Mouse (Mus musculus) liver, embryonic 14.5 days (tissue): ENCODE results near the gene Srarp. TPM values are rescaled to one million over a fixed set of nuclear protein-coding genes. Genes with fewer than 3 reads are reported as not detected.

Experiments
- ATAC-seq: fragments of 200-750 bp; cut with Nextera tagmentation; 2 replicates; pipeline ENCODE4 v1.8.0; 2017; ENCODE audit warnings: moderate number of reproducible peaks, mild to moderate bottlenecking, moderate library complexity; ENCODE audit not compliant: insufficient read depth
- DNase-seq, 3 experiments: peaks; one replicate each; pipeline ENCODE4 v3.0.0-alpha.2; 2012 to 2013; ENCODE audit warnings: low read depth in 3 of 3, low spot score in 3 of 3
- H3K27ac ChIP-seq: fragments of 300-500 bp; sonication (generic); 2 replicates; pipeline ENCODE4 v1.5.1; 2014; ENCODE audit warnings: moderate library complexity, mild to moderate bottlenecking, control low read depth, inconsistent platforms
- H3K27me3 ChIP-seq: fragments of 300-500 bp; sonication (generic); 2 replicates; pipeline ENCODE4 v1.6.1; 2014; ENCODE audit warnings: mild to moderate bottlenecking, low read length, moderate library complexity; ENCODE audit not compliant: control insufficient read depth, insufficient read depth
- H3K36me3 ChIP-seq: fragments of 300-500 bp; sonication (generic); replicated peaks from 2 replicates; pipeline ENCODE4 v1.6.1; 2014; ENCODE audit warnings: low read depth; ENCODE audit not compliant: control insufficient read depth, insufficient read depth
- H3K4me1 ChIP-seq, 2 experiments: fragments of 200-500 bp in 1 of 2; fragments of 300-500 bp in 1 of 2; sonication (generic) in 1 of 2; replicated peaks; 2 replicates each; pipeline ENCODE4 v1.6.1; 2012 to 2014; ENCODE audit warnings: antibody characterized with exemption in 1 of 2, inconsistent platforms in 1 of 2, low read length in 1 of 2; ENCODE audit not compliant: control insufficient read depth in 2 of 2, insufficient read depth in 2 of 2
- H3K4me2 ChIP-seq: fragments of 300-500 bp; sonication (generic); 2 replicates; pipeline ENCODE4 v1.6.1; 2014; ENCODE audit warnings: low read depth, mild to moderate bottlenecking, control low read depth, moderate library complexity
- H3K4me3 ChIP-seq, 2 experiments: fragments of 200-500 bp in 1 of 2; fragments of 300-500 bp in 1 of 2; sonication (generic) in 1 of 2; 2 replicates each; pipeline ENCODE4 v1.5.1; 2012 to 2014; ENCODE audit warnings: low read depth in 2 of 2, low read length in 2 of 2, mild to moderate bottlenecking in 2 of 2, control low read depth in 1 of 2, inconsistent platforms in 1 of 2, moderate library complexity in 1 of 2; ENCODE audit not compliant: insufficient read depth in 1 of 2
- H3K9ac ChIP-seq: fragments of 300-500 bp; sonication (generic); replicated peaks from 2 replicates; pipeline ENCODE4 v1.6.1; 2014; ENCODE audit warnings: mild to moderate bottlenecking, control low read depth, moderate library complexity
- H3K9me3 ChIP-seq: fragments of 300-500 bp; sonication (generic); 2 replicates; pipeline ENCODE4 v1.6.1; 2016; ENCODE audit warnings: low read length, mixed read lengths; ENCODE audit not compliant: control insufficient read depth
- CTCF ChIP-seq: IDR thresholded peaks from 2 replicates; pipeline ENCODE4 v1.5.1; 2016; ENCODE audit warnings: antibody characterized with exemption, low read depth, control low read depth
- EP300 ChIP-seq: IDR thresholded peaks from 2 replicates; pipeline ENCODE4 v1.6.1; 2016; ENCODE audit warnings: antibody characterized with exemption, low read depth
- WGBS: fragments of 180-500 bp; shearing (Covaris S2); extraction: QIAGEN DNeasy Blood & Tissue Kit; methylation state at CpG from one replicate; pipeline ENCODE4 v1.1.7; 2014; ENCODE audit not compliant: insufficient replicate concordance; 5-methylcytosine and 5-hydroxymethylcytosine counted together
- polyA plus RNA-seq, 2 experiments: library from polyadenylated mRNA; depleted of rRNA in 1 of 2; stranded (reverse) in 1 of 2; unstranded in 1 of 2; fragments of >200 nt; fragmentation: Nextera tagmentation in 1 of 2; extraction: Ambion mirVana in 1 of 2; gene quantifications; 2 replicates each; pipeline versions ENCODE4 v1.2.1 to v1.2.3; 2012 to 2014

Srarp gene
- polyA plus RNA-seq, 2 experiments: not detected

GRCm38 (mm10) chr4:141463472-141463871, 27.6 kb upstream of the Srarp start:
- WGBS: 69% methylated on average over 14 of the region's 14 CpGs
- Histone ChIP-seq H3K36me3 (peaks cover 25% of the 10 kb centered on the region), H3K9me3 (no peaks in the 10 kb centered on the region), H3K27me3 (no peaks in the 10 kb centered on the region), H3K4me2 (no peak overlapping the region), H3K9ac (no peak overlapping the region), H3K4me3 (no peak overlapping the region), H3K4me1 (no peaks in the 10 kb centered on the region), H3K27ac (no peak overlapping the region)
- DNase-seq: no peak
- TF ChIP-seq EP300: no peak
- TF ChIP-seq CTCF: no peak
- no peak for ATAC-seq

GRCm38 (mm10) chr4:141461576-141461975, 25.7 kb upstream of the Srarp start:
- H3K27ac ChIP-seq: no peak overlapping the region
- no peak overlapping the region for H3K4me2 ChIP-seq
- DNase-seq (no peak), ATAC-seq (no peak)
- H3K36me3 ChIP-seq: peaks cover 15% of the 10 kb centered on the region
- no peaks in the 10 kb centered on the region for H3K9me3 ChIP-seq
- H3K27me3 ChIP-seq: no peaks in the 10 kb centered on the region
- TF ChIP-seq EP300 (no peak), CTCF (no peak)
- no peak overlapping the region for H3K4me3 ChIP-seq
- H3K9ac ChIP-seq: no peak overlapping the region
- WGBS: 85% methylated on average over 12 of the region's 12 CpGs
- H3K4me1 ChIP-seq: no peaks in the 10 kb centered on the region

GRCm38 (mm10) chr4:141461088-141461487, 25.2 kb upstream of the Srarp start:
- Histone ChIP-seq H3K9me3 (no peaks in the 10 kb centered on the region), H3K4me2 (no peak overlapping the region), H3K4me1 (no peaks in the 10 kb centered on the region), H3K4me3 (no peak overlapping the region), H3K36me3 (peaks cover 11% of the 10 kb centered on the region), H3K27ac (no peak overlapping the region), H3K27me3 (no peaks in the 10 kb centered on the region), H3K9ac (no peak overlapping the region)
- 70% methylated on average over 12 of the region's 12 CpGs for WGBS
- ATAC-seq: no peak
- no peak for DNase-seq
- TF ChIP-seq EP300 (no peak), CTCF (no peak)

GRCm38 (mm10) chr4:141460481-141460880, 24.6 kb upstream of the Srarp start:
- DNase-seq (no peak), ATAC-seq (no peak)
- Histone ChIP-seq H3K4me1 (no peaks in the 10 kb centered on the region), H3K27me3 (no peaks in the 10 kb centered on the region), H3K9me3 (no peaks in the 10 kb centered on the region), H3K4me2 (no peak overlapping the region), H3K9ac (no peak overlapping the region), H3K36me3 (peaks cover 9% of the 10 kb centered on the region), H3K27ac (no peak overlapping the region), H3K4me3 (no peak overlapping the region)
- WGBS: 65% methylated on average over 4 of the region's 4 CpGs
- TF ChIP-seq EP300 (no peak), CTCF (no peak)

- no peaks in the 10 kb centered on the region for H3K9me3 ChIP-seq
- WGBS: 82% methylated on average over 9 of the region's 9 CpGs
- TF ChIP-seq EP300: no peak
- no peak for TF ChIP-seq CTCF
Measured at GRCm38 (mm10) chr4:141459766-141460165, 23.9 kb upstream of the Srarp start.

More at GRCm38 (mm10) chr4:141459766-141460165, 23.9 kb upstream of the Srarp start:
- Histone ChIP-seq H3K4me3 (no peak overlapping the region), H3K4me1 (no peaks in the 10 kb centered on the region), H3K27ac (no peak overlapping the region), H3K4me2 (no peak overlapping the region), H3K9ac (no peak overlapping the region), H3K36me3 (peaks cover 4% of the 10 kb centered on the region; the same call in 1 of the 2 replicates), H3K27me3 (no peaks in the 10 kb centered on the region)
- DNase-seq (no peak), ATAC-seq (no peak)
